Mouse (Mus musculus): ENCODE measurements at regions not wholly inside any gene's neighbourhood (a gene's known extent, or its start where the extent isn't known, plus 50 kb on each side); places are given as distances from the start of the nearest gene placed in this dataset.

DNA sequence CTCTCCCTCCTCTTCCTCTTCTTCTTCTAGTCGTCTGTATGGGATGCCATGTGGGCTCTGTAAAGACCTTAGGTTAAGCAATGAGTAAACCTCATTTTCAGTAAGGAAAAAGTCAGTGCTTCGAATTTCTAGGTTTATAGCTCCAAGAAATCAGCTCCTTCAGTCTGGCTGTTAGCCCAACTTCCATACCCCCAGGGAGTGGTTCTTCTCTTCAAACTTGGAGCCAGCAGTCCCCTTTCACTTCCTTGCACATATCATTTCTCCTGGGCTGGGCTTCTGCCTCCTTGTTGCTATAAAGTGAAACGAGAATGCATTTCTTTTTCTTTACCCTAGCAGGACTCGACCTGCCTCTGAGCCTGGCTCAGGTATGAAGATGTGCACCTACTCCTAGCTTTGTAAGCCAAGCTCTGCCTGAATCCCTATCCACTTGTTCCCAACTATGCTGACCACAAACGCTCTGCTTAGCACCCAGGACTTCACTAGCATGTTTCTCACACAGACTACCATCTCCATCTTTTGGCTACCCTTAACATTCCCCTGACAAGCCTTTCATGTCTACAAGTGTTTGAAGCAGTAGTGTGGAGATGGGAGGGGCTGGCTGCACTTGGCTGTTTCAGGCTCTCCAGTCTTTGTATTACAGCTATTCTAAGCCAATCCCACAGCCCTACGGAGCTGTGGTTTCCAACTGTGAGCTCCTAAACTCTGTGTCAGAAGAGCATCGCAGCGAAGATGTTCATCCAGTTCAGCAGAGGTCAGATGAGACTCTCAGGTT, 243.8 kb upstream of the Tprg start:
- Histone ChIP-seq H3K9me3 (no peaks in the 10 kb centered on the region), H3K36me3 (no peaks in the 10 kb centered on the region), H3K4me3 (no peak overlapping the region), H3K4me1 (replicated peaks) (no peaks in the 10 kb centered on the region), H3K27ac (no peak overlapping the region), H3K27me3 (ENCODE audit: insufficient read depth, poor library complexity, severe bottlenecking) (no peaks in the 10 kb centered on the region; the same call in 1 of the 2 replicates)
- DNase-seq (ENCODE audit: low spot score): no peak
- WGBS: 70% methylated on average over 8 of the region's 8 CpGs

DNA sequence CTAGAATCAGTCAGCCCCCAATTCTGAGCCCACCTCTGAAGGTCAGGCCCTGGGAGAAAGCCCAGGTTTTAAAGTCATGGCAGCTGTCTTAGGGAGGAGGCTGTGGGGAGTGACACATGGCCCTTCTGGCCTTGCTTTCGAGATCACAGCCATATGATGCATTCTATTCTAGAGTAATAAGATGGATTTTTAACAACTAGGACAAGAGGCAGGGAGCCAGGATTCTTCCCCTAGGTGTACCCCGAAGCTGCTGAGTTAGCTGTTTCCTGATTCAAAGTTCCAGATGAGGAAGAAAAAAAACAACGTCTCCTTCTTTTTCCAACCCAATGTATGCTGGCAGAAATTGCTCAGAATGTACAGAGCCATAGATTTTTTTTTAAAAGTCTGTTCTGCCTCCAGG, 242.0 kb upstream of the Tprg start:
- no peak for DNase-seq (ENCODE audit: low spot score)
- Histone ChIP-seq H3K9me3 (no peaks in the 10 kb centered on the region), H3K27me3 (ENCODE audit: insufficient read depth, poor library complexity, severe bottlenecking) (no peaks in the 10 kb centered on the region; the same call in 1 of the 2 replicates), H3K27ac (no peak overlapping the region), H3K4me3 (no peak overlapping the region), H3K36me3 (no peaks in the 10 kb centered on the region), H3K4me1 (replicated peaks) (no peaks in the 10 kb centered on the region)
- 91% methylated on average over 3 of the region's 3 CpGs for WGBS

DNA sequence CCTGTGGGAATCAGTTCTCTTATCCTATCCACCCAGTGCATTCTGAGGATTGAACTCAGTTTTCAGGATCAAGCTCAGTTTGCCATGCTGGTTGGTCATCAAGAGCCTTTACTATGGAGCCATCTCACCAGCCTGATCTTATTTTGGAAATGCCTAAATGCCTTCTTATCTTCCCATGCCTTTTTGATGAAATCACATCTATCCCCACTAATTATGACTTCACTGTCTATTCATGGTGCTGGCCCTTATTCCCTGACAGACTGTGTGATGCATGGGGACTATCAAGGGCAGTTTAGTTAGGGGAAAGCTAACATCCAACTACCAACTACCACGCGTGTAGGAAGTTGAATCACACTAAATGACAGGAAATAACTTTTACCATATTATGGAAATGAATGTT, 238.9 kb upstream of the Tprg start:
- no peaks in the 10 kb centered on the region for H3K36me3 ChIP-seq
- H3K9me3 ChIP-seq: no peaks in the 10 kb centered on the region
- H3K4me3 ChIP-seq: no peak overlapping the region
- no peak for DNase-seq (ENCODE audit: low spot score)
- 92% methylated on average over 2 of the region's 2 CpGs for WGBS
- no peaks in the 10 kb centered on the region; the same call in 1 of the 2 replicates for H3K27me3 ChIP-seq (ENCODE audit: insufficient read depth, poor library complexity, severe bottlenecking)
- H3K27ac ChIP-seq: no peak overlapping the region
- no peaks in the 10 kb centered on the region for H3K4me1 ChIP-seq (replicated peaks)

DNA sequence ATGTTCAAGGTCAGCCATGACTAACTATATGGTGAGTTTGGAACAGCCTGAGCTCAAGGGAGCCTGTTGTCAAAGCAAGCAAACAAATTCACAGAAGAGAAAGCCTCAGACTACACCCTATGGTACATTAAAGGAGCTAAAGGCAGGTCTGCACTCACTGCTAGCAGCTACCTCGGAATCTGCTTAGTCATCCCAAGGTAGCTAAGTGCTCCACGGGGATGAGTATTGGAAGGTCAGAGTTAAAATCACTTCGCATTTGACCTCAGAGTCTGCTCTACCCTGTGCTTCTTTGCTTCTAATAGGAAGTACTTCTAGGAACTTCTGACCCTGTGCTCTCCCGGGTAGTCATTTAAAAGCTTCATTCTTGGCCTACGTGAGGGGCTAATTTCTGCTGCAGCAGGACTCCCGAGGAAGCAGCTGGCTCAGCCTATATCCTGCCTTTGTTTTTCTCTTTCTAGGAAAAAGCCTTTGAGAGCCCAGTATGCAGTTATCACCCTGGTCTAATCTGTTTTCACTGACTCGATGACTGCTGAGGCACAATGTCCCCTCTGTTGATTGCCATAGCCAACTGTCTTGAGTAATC, 236.6 kb upstream of the Tprg start:
- Histone ChIP-seq H3K36me3 (no peaks in the 10 kb centered on the region), H3K27me3 (ENCODE audit: insufficient read depth, poor library complexity, severe bottlenecking) (no peaks in the 10 kb centered on the region; the same call in 1 of the 2 replicates), H3K4me1 (replicated peaks) (no peaks in the 10 kb centered on the region), H3K9me3 (no peaks in the 10 kb centered on the region), H3K4me3 (no peak overlapping the region), H3K27ac (no peak overlapping the region)
- no peak for DNase-seq (ENCODE audit: low spot score)
- WGBS: 55% methylated on average over 7 of the region's 7 CpGs

DNA sequence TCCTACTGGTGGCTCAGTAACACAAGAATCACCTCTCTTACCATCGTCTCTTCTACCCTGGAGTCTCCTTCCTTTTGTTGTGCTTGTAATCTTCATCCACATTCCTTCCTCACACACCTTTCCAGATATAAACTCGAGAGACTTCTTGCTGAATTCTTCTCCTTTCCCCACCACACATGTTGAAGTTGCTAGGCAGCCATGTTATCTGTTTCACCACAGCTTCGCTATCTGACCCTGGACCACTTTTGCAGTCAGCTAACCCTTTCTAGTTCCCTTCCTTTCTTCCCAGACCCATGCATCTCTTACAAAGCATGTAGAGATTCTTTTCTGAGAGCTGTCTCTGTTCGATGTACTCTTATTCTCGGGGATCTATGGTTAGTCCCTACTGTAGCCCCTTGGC, 235.6 kb upstream of the Tprg start:
- Histone ChIP-seq H3K4me3 (no peak overlapping the region), H3K9me3 (no peaks in the 10 kb centered on the region), H3K27ac (no peak overlapping the region), H3K27me3 (ENCODE audit: insufficient read depth, poor library complexity, severe bottlenecking) (peaks cover 8% of the 10 kb centered on the region; the same call in 1 of the 2 replicates), H3K36me3 (no peaks in the 10 kb centered on the region), H3K4me1 (replicated peaks) (no peaks in the 10 kb centered on the region)
- no peak for DNase-seq (ENCODE audit: low spot score)
- 86% methylated on average over 5 of the region's 5 CpGs for WGBS

DNA sequence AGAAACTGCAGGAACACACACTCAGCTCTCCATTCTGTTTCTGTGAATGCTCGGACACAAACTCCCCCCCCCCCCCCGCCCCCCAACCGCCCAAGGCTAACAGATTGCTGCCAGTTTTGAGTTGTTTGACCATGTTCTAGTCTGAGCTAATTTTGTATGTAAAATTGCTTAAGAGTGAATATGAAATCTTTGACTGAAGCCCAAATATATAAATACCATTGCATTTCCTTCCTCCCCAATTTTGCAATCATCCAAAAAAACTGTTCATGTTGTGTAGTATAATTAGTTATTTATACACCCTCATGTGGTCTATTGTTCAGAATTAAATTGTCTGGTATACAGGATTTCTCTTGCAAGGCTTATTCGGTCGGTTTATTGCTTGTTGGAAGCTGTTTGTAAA, 234.2 kb upstream of the Tprg start:
- Histone ChIP-seq H3K27me3 (ENCODE audit: insufficient read depth, poor library complexity, severe bottlenecking) (peaks cover 18% of the 10 kb centered on the region; the same call in 1 of the 2 replicates), H3K4me3 (no peak overlapping the region), H3K4me1 (replicated peaks) (no peaks in the 10 kb centered on the region), H3K9me3 (no peaks in the 10 kb centered on the region), H3K36me3 (no peaks in the 10 kb centered on the region), H3K27ac (no peak overlapping the region)
- 91% methylated on average over 5 of the region's 5 CpGs for WGBS
- no peak for DNase-seq (ENCODE audit: low spot score)

DNA sequence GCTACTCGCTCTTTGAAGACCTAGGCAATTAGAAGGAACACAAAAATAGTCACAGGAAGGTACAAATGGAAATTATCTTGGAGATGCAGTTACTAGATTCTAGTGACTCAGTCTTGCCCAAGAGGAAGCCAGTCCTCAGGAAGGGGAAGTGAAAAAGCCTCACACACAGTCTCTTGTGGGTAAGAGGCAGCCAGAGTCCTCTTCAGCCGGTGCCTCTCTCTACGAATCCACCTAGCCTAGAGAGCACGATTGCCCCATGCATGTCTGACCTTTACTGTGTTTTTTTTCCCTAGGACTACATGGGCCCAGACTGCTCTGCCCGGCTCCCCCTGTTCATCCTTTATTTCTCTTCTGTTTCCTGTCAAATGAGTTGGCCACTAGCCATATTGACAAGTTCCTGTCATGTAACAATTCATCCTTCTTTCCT, 233.7 kb upstream of the Tprg start:
- H3K36me3 ChIP-seq: no peaks in the 10 kb centered on the region
- H3K4me3 ChIP-seq: no peak overlapping the region
- peaks cover 1% of the 10 kb centered on the region for H3K4me1 ChIP-seq (replicated peaks)
- peaks cover 23% of the 10 kb centered on the region; the same call in 1 of the 2 replicates for H3K27me3 ChIP-seq (ENCODE audit: insufficient read depth, poor library complexity, severe bottlenecking)
- WGBS: 87% methylated on average over 5 of the region's 5 CpGs
- DNase-seq (ENCODE audit: low spot score): no peak
- H3K27ac ChIP-seq: no peak overlapping the region
- H3K9me3 ChIP-seq: no peaks in the 10 kb centered on the region

DNA sequence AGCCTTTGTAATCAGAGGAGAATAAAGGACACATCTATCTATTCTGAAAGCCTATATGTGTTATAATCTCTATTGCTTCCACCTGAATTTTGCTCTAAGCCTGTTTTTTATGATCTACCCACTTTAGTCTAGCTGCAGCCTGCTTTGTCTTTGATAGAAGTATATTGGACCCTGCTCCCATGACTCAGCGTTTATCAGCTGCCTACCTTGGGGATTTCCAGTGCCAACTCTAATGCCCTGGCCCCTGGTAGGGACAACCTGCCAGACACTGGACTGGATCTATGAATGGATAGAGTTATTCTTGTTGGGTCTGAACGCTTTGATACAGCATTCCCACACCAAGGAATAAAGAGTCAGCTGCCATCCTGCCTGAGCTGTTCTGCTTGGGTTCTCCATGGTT, 232.3 kb upstream of the Tprg start:
- Histone ChIP-seq H3K4me3 (no peak overlapping the region), H3K36me3 (no peaks in the 10 kb centered on the region), H3K4me1 (replicated peaks) (peaks cover 12% of the 10 kb centered on the region), H3K27ac (no peak overlapping the region), H3K9me3 (no peaks in the 10 kb centered on the region), H3K27me3 (ENCODE audit: insufficient read depth, poor library complexity, severe bottlenecking) (peaks cover 26% of the 10 kb centered on the region; the same call in 1 of the 2 replicates)
- no peak for DNase-seq (ENCODE audit: low spot score)
- WGBS: 87% methylated on average over 2 of the region's 2 CpGs

DNA sequence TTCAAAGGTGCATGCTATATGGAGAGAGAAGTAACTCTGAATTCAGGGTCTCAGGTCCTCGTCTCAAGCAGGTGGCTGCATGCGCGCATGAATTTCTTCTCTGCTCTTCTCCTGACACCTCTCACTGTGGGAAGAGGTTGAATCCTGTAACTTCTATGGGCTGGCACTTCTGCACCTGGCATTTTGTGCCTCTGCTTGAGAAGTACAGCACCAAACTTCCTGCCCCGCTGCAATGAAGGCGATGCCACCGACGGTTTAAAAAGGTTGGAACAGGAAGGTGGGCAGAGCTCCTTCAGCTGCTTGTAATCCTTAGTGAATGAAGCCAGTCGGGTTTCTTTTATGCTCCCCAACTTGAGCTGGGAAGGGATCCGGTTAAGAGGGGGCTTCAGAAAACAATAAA, 231.2 kb upstream of the Tprg start:
- peaks cover 31% of the 10 kb centered on the region; the same call in 1 of the 2 replicates for H3K27me3 ChIP-seq (ENCODE audit: insufficient read depth, poor library complexity, severe bottlenecking)
- H3K27ac ChIP-seq: no peak overlapping the region
- 74% methylated on average over 9 of the region's 9 CpGs for WGBS
- peaks cover 23% of the 10 kb centered on the region for H3K4me1 ChIP-seq (replicated peaks)
- H3K4me3 ChIP-seq: no peak overlapping the region
- H3K36me3 ChIP-seq: no peaks in the 10 kb centered on the region
- no peak for DNase-seq (ENCODE audit: low spot score)
- no peaks in the 10 kb centered on the region for H3K9me3 ChIP-seq

DNA sequence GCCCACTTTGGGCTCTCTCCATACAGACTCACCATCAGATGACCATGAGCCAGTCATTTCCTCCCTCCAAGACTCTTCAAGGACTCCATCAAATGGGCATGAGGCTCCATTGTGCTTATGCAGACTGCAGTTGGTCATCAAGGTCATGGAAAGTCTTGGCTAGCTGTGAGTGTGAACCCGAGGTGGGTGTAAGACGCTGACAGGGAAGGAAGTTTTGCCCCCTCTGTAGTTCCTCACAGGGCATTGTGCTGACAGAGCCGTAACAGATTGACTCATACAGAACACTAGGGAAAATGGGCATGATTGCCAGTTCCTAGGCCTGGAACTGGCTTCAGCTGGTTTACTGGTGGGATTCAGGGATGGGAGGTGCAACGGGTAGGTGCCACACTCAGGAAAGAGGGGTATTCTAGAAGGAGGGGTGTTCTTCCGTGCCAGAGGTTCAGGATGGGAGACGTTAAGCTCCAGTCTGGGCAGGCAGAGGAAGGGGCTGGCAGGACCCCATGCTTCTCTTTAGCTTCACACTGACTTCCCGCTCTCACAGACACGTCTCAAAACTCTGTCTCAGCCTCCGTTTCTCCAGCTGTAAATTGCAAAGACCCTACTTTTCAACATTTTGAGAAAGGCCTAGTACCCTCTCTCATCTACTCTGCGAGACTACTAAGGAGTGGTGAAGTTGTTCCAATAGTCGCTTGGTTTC, 228.4 kb upstream of the Tprg start:
- WGBS: 26% methylated on average over 11 of the region's 11 CpGs
- peak overlapping the region; percentile 95 for H3K27ac ChIP-seq
- no peak for DNase-seq (ENCODE audit: low spot score)
- no peaks in the 10 kb centered on the region for H3K9me3 ChIP-seq
- H3K4me3 ChIP-seq: peak overlapping the region; percentile 72
- H3K4me1 ChIP-seq (replicated peaks): peaks cover 24% of the 10 kb centered on the region
- no peaks in the 10 kb centered on the region for H3K36me3 ChIP-seq
- H3K27me3 ChIP-seq (ENCODE audit: insufficient read depth, poor library complexity, severe bottlenecking): peaks cover 54% of the 10 kb centered on the region

DNA sequence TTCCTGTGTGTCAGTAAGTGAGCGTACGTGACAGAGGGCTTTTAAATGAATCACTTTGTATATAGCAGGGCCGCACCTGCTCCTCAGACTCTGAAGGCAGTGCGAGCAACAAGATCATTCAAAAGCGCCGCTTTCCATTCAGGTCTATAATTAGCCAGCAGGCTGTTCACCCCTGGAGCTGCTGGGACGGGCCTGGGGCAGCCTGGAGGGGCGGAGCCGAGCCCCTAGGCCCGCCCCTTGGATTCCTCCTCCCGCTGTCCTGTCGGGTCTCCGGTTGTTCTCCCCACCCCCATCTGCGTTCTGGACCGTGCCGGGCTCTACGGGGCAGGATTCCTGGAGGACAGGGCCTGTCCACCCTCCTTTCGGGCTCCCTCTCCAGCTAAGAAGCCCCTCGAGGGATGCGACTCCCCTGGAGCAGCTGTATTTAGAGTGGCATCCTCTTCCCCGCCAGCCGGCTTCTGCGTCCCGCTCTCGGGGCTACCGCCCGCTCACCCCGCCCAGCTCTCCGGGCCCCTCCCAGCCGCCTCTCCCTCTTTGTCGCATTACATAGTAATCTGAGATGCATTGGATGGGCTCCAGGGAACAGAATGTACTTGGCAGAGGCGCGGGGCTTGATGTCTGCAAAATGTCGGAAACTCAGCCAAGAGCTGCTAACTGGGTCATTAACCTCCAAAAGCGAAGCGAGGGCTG, 227.7 kb upstream of the Tprg start:
- DNase-seq (ENCODE audit: low spot score): peak; percentile 90
- no peaks in the 10 kb centered on the region for H3K36me3 ChIP-seq
- under 1% methylated on average over 36 of the region's 36 CpGs for WGBS
- H3K4me3 ChIP-seq: peak overlapping the region; percentile 72
- H3K27ac ChIP-seq: peak overlapping the region; percentile 95
- H3K27me3 ChIP-seq (ENCODE audit: insufficient read depth, poor library complexity, severe bottlenecking): peaks cover 54% of the 10 kb centered on the region
- peaks cover 24% of the 10 kb centered on the region for H3K4me1 ChIP-seq (replicated peaks)
- no peaks in the 10 kb centered on the region for H3K9me3 ChIP-seq

DNA sequence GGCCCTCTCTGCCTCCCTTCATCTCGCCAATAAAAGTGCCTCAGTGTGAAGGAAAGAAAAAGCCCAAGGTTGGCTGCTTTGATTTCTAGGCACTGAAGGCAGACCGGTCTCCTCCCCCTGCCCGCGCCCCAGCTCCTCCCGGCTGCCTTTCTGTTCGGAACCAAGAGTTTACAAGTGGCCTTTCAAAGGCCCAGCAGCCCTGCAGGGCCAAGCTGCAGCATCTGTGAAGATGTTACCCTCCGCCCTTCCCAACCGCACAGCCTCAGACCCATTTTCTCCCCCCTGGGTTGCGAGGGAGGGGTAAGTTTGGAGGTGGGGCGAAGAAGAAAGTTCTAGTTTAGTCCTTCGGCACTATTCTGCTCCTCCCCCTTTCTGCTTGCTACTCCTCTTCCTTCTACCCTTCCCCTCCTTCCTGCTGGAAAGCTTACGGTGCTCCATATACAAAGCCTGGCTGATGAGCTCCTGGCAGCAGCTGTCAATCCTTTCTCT, 227.1 kb upstream of the Tprg start:
- Histone ChIP-seq H3K27ac (peak overlapping the region; percentile 95), H3K4me1 (replicated peaks) (peaks cover 24% of the 10 kb centered on the region), H3K27me3 (ENCODE audit: insufficient read depth, poor library complexity, severe bottlenecking) (peaks cover 54% of the 10 kb centered on the region), H3K36me3 (no peaks in the 10 kb centered on the region), H3K4me3 (peak overlapping the region; percentile 72), H3K9me3 (no peaks in the 10 kb centered on the region)
- no peak for DNase-seq (ENCODE audit: low spot score)
- under 1% methylated on average over 12 of the region's 12 CpGs for WGBS
